Mouse (Mus musculus) layer of hippocampus, adult 6 months (tissue): Measurements from ENCODE around the gene Sfi1. TPM values are rescaled to one million over a fixed set of nuclear protein-coding genes. Genes with fewer than 3 reads are reported as not detected.

Source experiments
- long read RNA-seq, 2 experiments: library from polyadenylated mRNA; unstranded; transcript quantifications; one replicate each; pipeline ENCODE4 v2.0.0; 2019 to 2020
- polyA plus RNA-seq: library from polyadenylated mRNA; unstranded; fragments of <200 nt; fragmentation: Nextera tagmentation; gene quantifications from 2 replicates; pipeline ENCODE4 v1.2.3, GENCODE M21; 2021

Sfi1 gene
- polyA plus RNA-seq, result 1.6 TPM in 2 replicates
- long read RNA-seq, experiment 1, partial matches to known transcripts, result 3 of 5 reads
- long read RNA-seq, experiment 1, other reads (novel, unspliced or antisense), result 1 of 5 reads
- long read RNA-seq, experiment 2, transcript Sfi1-201 (32 exons, 3,898 nt), result major isoform, 5 of 35 reads
- long read RNA-seq, experiment 2, partial matches to known transcripts, result 12 of 35 reads
- long read RNA-seq, experiment 2, other reads (novel, unspliced or antisense), result 18 of 35 reads

GRCm38 (mm10) chr11:3193363-3193762, at the start of gene Sfi1:
Gene Sfi1 (minus strand): TSS chr11:3193463.

GRCm38 (mm10) chr11:3202231-3202701, 9.0 kb upstream of the Sfi1 start, which contains the start of gene Eif4enif1:
Gene Eif4enif1 (plus strand): TSS chr11:3202392.

Other genes starting within 250 kb of the Sfi1 start
- 10.7 and 15.2 TPM in 2 replicates for gene Eif4enif1, start 8.9 kb upstream of the Sfi1 start, polyA plus RNA-seq
- 134 and 136 TPM in 2 replicates for gene Drg1, start 73.0 kb upstream of the Sfi1 start, polyA plus RNA-seq
- 13.2 and 15.2 TPM in 2 replicates for gene Patz1, start 95.4 kb upstream of the Sfi1 start, polyA plus RNA-seq
- 37.4 and 41.6 TPM in 2 replicates for gene Pik3ip1, start 136.9 kb upstream of the Sfi1 start, polyA plus RNA-seq
- 27.1 and 30.4 TPM in 2 replicates for gene Limk2, start 215.7 kb upstream of the Sfi1 start, polyA plus RNA-seq